Mouse (Mus musculus) lung, postnatal 0 days (tissue): ENCODE data around the gene Mlana.

ENCODE experiments used
- CTCF ChIP-seq: IDR thresholded peaks from 2 replicates; pipeline ENCODE4 v1.5.1; 2016; ENCODE audit warnings: antibody characterized with exemption, mild to moderate bottlenecking
- EP300 ChIP-seq: IDR thresholded peaks from 2 replicates; pipeline ENCODE4 v1.6.1; 2016; ENCODE audit warnings: antibody characterized with exemption, mild to moderate bottlenecking, control low read depth

DNA sequence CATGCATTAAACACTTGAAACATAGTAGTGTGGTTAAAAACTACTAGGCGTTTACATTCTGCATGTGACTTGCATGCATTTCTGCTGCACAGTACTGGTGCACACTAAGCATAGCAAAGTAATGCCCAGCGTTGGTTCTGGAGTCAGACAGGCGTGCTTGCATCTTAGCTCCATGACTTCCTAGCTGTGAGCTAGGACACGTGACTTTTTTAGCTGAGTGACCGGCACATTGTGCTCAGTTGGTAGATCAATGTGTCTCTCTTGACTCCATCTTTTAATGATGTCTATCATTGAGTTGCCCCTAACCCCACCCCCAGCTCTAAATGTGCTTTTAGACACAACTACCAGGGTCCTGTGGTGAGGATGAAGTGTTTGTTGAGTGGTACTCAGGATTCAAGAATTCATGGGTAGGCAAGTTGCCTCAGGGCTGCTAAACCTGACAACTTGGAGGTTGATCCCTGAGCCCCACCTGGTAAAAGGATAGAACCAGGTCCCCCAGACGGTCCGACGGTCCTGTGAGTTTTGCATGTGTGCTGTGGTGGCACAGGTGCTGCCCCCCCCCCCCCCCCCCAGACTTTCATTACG, 9.8 kb downstream of the Mlana start:
- no peak for TF ChIP-seq CTCF
- no peak for TF ChIP-seq EP300
